Mouse (Mus musculus): ENCODE measurements around the gene Trim7. TPM values are rescaled to one million over a fixed set of nuclear protein-coding genes. Genes with fewer than 3 reads are reported as not detected.
"Not testable (repeated sequence)": the region's sequence is repeated elsewhere in the genome, so short reads cannot be mapped to it uniquely, and the experiment has no call there.

Trim7 gene
- total RNA-seq, 2 experiments from 2014 or later: 10.1 to 12.8 TPM

- intact Hi-C loops (cut with DNase I): loop anchor here (1.0 to 10.0 kb wide), 4 partner anchors 230 to 541 kb away; partner anchors contain the start of genes Btnl9 and Zfp62
Measured at GRCm38 (mm10) chr11:48873591-48874290, 47.8 kb downstream of the Trim7 start.

GRCm38 (mm10) chr11:48874465-48874864 is 48.5 kb downstream of the Trim7 start:
- intact Hi-C loops (cut with DNase I): loop anchor here (1.0 to 10.0 kb wide), 4 partner anchors 229 to 540 kb away; partner anchors contain the start of genes Btnl9 and Zfp62
- DNase-seq: peak; percentile 57 to 68

More at GRCm38 (mm10) chr11:48873591-48874290, 47.8 kb downstream of the Trim7 start:
- no peak for DNase-seq

GRCm38 (mm10) chr11:48875343-48875837 is 49.5 kb downstream of the Trim7 start:
- intact Hi-C loops (cut with DNase I): loop anchor here (10.0 kb wide), 1 partner anchor 539 kb away; no protein-coding TSS in a partner anchor
- DNase-seq: not testable (repeated sequence)

- intact Hi-C loops (cut with DNase I): loop anchor here (2.0 to 10.0 kb wide), 2 partner anchors 396 to 538 kb away; no protein-coding TSS in a partner anchor
- DNase-seq: no peak
Measured at GRCm38 (mm10) chr11:48876680-48877079, 50.7 kb downstream of the Trim7 start.

GRCm38 (mm10) chr11:48898812-48899431 is 73.0 kb downstream of the Trim7 start:
- intact Hi-C loops (cut with DNase I): no loop called here
- no peak for DNase-seq

- intact Hi-C loops (cut with DNase I): not testable (repeated sequence)
- DNase-seq: peak; percentile 9
Measured at GRCm38 (mm10) chr11:48900654-48901566, 75.0 kb downstream of the Trim7 start.

GRCm38 (mm10) chr11:48901567-48901930 is 75.6 kb downstream of the Trim7 start:
- intact Hi-C loops (cut with DNase I): not testable (repeated sequence)

More at GRCm38 (mm10) chr11:48901567-48901930, 75.6 kb downstream of the Trim7 start:
- not testable (repeated sequence) for DNase-seq

Other genes starting within 250 kb of the Trim7 start
- gene Rack1, start 25.8 kb upstream of the Trim7 start, total RNA-seq (2021): 100 to 1,000 TPM; 530 to 563 TPM
- gene Trim41, start 8.8 kb upstream of the Trim7 start, total RNA-seq (2021): 10 to 100 TPM; 27.9 to 30.1 TPM
- gene Gm12184, start 515 bp downstream of the Trim7 start, total RNA-seq (2021): 1 to 10 TPM; 2.9 to 5.0 TPM
- gene Irgm1, start 45.5 kb downstream of the Trim7 start, total RNA-seq (2021): 1 to 10 TPM; 6.5 to 9.5 TPM
- under 1 TPM; 0.50 to 0.65 TPM for gene Gm5431, start 76.1 kb downstream of the Trim7 start, total RNA-seq (2021)
- 1 to 10 TPM; 2.4 to 3.6 TPM for gene Psme2b, start 120.0 kb downstream of the Trim7 start, total RNA-seq (2021)
- under 1 TPM; 0.14 to 0.17 TPM for gene Olfr56, start 152.7 kb downstream of the Trim7 start, total RNA-seq (2021)
- 1 to 10 TPM; 3.4 to 4.7 TPM for gene 9930111J21Rik1, start 153.3 kb downstream of the Trim7 start, total RNA-seq (2021)
- under 1 TPM; 0.17 to 0.45 TPM for gene Gm12185, start 166.1 kb downstream of the Trim7 start, total RNA-seq (2021)
- gene Tgtp1, start 168.0 kb downstream of the Trim7 start, total RNA-seq (2021): under 1 TPM; 0.53 to 0.55 TPM
- 1 to 10 TPM; 6.8 to 7.3 TPM for gene 9930111J21Rik2, start 225.1 kb downstream of the Trim7 start, total RNA-seq (2021)
- gene Tgtp2, start 238.1 kb downstream of the Trim7 start, total RNA-seq (2021): not detected